Mouse (Mus musculus) kidney, postnatal 36 days (tissue): ENCODE measurements at regions not wholly inside any gene's neighbourhood (a gene's known extent, or its start where the extent isn't known, plus 50 kb on each side); places are given as distances from the start of the nearest gene placed in this dataset.

ENCODE experiments used
- DNase-seq, 2 experiments: peaks; one replicate each; pipeline ENCODE4 v3.0.0; 2021 to 2022; ENCODE audit warnings: mixed read lengths in 2 of 2

GRCm38 (mm10) chr15:27412761-27413160 lies 53.7 kb upstream of the Ank start:
- DNase-seq: no peak

DNA sequence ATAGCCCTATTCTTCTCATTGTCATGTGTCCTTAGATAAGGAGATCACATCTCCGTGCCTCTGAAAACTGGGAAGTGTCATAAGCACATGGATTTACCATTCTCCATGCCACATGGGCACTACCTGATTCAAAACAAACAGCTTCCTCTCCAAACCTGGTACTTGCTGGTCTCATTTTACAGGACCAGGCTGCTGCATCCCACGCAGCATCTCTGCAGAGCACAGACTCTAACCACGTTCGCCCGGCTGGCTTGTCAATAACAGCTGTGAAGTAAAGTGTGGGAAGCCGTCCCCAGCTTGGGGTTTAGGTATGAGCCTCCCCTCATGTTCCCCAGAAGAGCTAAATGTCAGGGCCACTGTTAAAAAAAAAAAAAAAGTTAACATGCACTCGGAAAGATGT lies 53.0 kb upstream of the Ank start:
- DNase-seq: no peak

GRCm38 (mm10) chr15:27414819-27415218 lies 51.7 kb upstream of the Ank start:
- peak in 1 of 2 experiments; percentile 4 for DNase-seq
